Comparison of ENCODE assay signal across 33 mouse cellular contexts in the genomic region with DNA sequence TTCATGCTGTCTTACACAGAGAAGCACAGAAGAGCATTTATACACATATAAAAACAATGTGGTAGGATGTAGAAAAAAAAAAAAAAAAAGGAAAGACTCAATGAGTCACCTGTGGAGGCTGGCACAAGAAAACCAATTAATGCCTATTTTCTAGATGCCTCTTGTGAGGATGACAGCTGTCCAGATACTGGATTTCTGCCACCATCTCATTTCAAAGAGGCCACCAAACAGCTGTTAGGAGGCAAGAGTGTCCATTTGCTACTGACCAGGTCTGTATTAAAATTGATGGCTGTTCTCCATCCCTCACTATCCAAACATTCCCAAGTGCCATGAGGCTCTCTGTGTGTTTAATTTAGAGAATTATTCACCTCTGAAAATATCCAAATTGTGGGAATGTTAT.
"Had no signal": no experiment of that assay in that cellular context is flagged by ENCODE, and none has a peak within 500 bp of the region (broad histone marks: within the 10 kb centered on the region; RNA-seq: fewer than 3 reads in every experiment).

No protein-coding gene starts in this region.

- ATAC-seq: hindbrain, embryonic 16.5 days; hindbrain, postnatal 0 days; inflammation-experienced regulatory T-cells, adult 6 months; intestine, embryonic 15.5 days; intestine, embryonic 16.5 days; intestine, postnatal 0 days had no signal

- H3K36me3 ChIP-seq: heart, embryonic 10.5 days; heart, embryonic 12.5 days; heart, embryonic 13.5 days; heart, embryonic 15.5 days; hindbrain, embryonic 10.5 days; hindbrain, embryonic 12.5 days; hindbrain, embryonic 13.5 days; hindbrain, embryonic 15.5 days; intestine, embryonic 15.5 days; kidney, embryonic 15.5 days had no signal

- H3K27me3 ChIP-seq: heart, embryonic 12.5 days; heart, embryonic 13.5 days; heart, embryonic 15.5 days; hindbrain, embryonic 12.5 days; hindbrain, embryonic 13.5 days; hindbrain, embryonic 15.5 days; intestine, embryonic 15.5 days; kidney, embryonic 15.5 days had no signal

- H3K4me2 ChIP-seq: heart, embryonic 11.5 days; heart, embryonic 12.5 days; heart, embryonic 13.5 days; heart, embryonic 15.5 days; hindbrain, embryonic 12.5 days; hindbrain, embryonic 13.5 days; hindbrain, embryonic 14.5 days; hindbrain, embryonic 15.5 days; intestine, embryonic 15.5 days; kidney, embryonic 15.5 days had no signal

- DNase-seq: heart, postnatal 10 days; heart, postnatal 14 days; heart, postnatal 36 days; heart, postnatal 4 days; kidney, adult 11 months; kidney, adult 18-20 months; kidney, adult 2 months; kidney, adult 9 months; kidney, postnatal 10 days; kidney, postnatal 14 days; kidney, postnatal 25 days; kidney, postnatal 36 days; kidney, postnatal 4 days; layer of hippocampus, adult 9-11 months; layer of hippocampus, postnatal 36 days had no signal

- H3K4me3 ChIP-seq: heart, embryonic 10.5 days; heart, embryonic 12.5 days; heart, embryonic 13.5 days; heart, embryonic 15.5 days; hindbrain, embryonic 10.5 days; hindbrain, embryonic 12.5 days; hindbrain, embryonic 13.5 days; hindbrain, embryonic 15.5 days; intestine, embryonic 15.5 days; kidney, embryonic 15.5 days; layer of hippocampus, adult 2 months had no signal
